ENCODE assay signal across 8 mouse cellular contexts in genomic region chr2:167267531-167268410, GRCm38 (mm10). TPM values are rescaled to one million over a fixed set of nuclear protein-coding genes. Genes with fewer than 3 reads are reported as not detected.
DNase-seq lines count a peak whose midpoint lies in the region; ATAC-seq lines count a peak whose summit lies in the region.

No protein-coding gene starts in this region.

- no peaks in the 10 kb centered on the region for H3K27me3 ChIP-seq in forebrain, embryonic 11.5 days (ENCODE audit: control insufficient read depth, insufficient read depth, low read length)
- no peaks in the 10 kb centered on the region for H3K27me3 ChIP-seq in forebrain, embryonic 12.5 days
- H3K27me3 ChIP-seq in heart, embryonic 12.5 days (replicated peaks), result no peaks in the 10 kb centered on the region
- H3K27me3 ChIP-seq in forebrain, embryonic 16.5 days (replicated peaks; ENCODE audit: control insufficient read depth, insufficient read depth, low read length), result no peaks in the 10 kb centered on the region
- no peaks in the 10 kb centered on the region for H3K27me3 ChIP-seq in liver, embryonic 11.5 days (replicated peaks; ENCODE audit: control insufficient read depth, insufficient read depth, low read length)

- no peak overlapping the region for H3K9ac ChIP-seq in forebrain, embryonic 11.5 days (ENCODE audit: low read length)
- no peak overlapping the region for H3K9ac ChIP-seq in forebrain, embryonic 12.5 days
- no peak overlapping the region for H3K9ac ChIP-seq in heart, embryonic 12.5 days
- H3K9ac ChIP-seq in forebrain, embryonic 16.5 days (replicated peaks; ENCODE audit: low read depth, low read length), result no peak overlapping the region
- no peak overlapping the region for H3K9ac ChIP-seq in liver, embryonic 11.5 days (ENCODE audit: low read depth, low read length)

- peak; percentile 27 for DNase-seq in forebrain, embryonic 11.5 days (ENCODE audit: low spot score)
- DNase-seq in right cerebral cortex, adult 2 months (ENCODE audit: low spot score in 2 of 2), result peak; percentile 31 to 35
- no peak for DNase-seq in right cerebral cortex, postnatal 25 days
- peak; percentile 0 for DNase-seq in ovary, postnatal 10 days (ENCODE audit: low spot score)
- no peak for DNase-seq in liver, embryonic 11.5 days (ENCODE audit: low spot score)

- H3K9me3 ChIP-seq in forebrain, embryonic 11.5 days (ENCODE audit: control insufficient read depth, low read length), result no peaks in the 10 kb centered on the region
- no peaks in the 10 kb centered on the region for H3K9me3 ChIP-seq in forebrain, embryonic 12.5 days
- H3K9me3 ChIP-seq in heart, embryonic 12.5 days (replicated peaks), result no peaks in the 10 kb centered on the region
- H3K9me3 ChIP-seq in forebrain, embryonic 16.5 days (ENCODE audit: control insufficient read depth, low read length), result no peaks in the 10 kb centered on the region
- H3K9me3 ChIP-seq in liver, embryonic 11.5 days (ENCODE audit: control insufficient read depth, low read length), result no peaks in the 10 kb centered on the region

- 84% methylated on average over 14 of the region's 14 CpGs for WGBS in forebrain, embryonic 11.5 days
- WGBS in forebrain, embryonic 12.5 days, result 85% methylated on average over 14 of the region's 14 CpGs
- 49% methylated on average over 14 of the region's 14 CpGs for WGBS in heart, embryonic 12.5 days
- WGBS in forebrain, embryonic 16.5 days, result 83% methylated on average over 14 of the region's 14 CpGs
- WGBS in liver, embryonic 11.5 days, result 77% methylated on average over 14 of the region's 14 CpGs

- no peak overlapping the region for H3K4me2 ChIP-seq in forebrain, embryonic 11.5 days (ENCODE audit: low read depth, low read length, severe bottlenecking)
- no peak overlapping the region for H3K4me2 ChIP-seq in forebrain, embryonic 12.5 days
- no peak overlapping the region for H3K4me2 ChIP-seq in heart, embryonic 12.5 days
- no peak overlapping the region for H3K4me2 ChIP-seq in forebrain, embryonic 16.5 days (ENCODE audit: low read length)
- no peak overlapping the region for H3K4me2 ChIP-seq in liver, embryonic 11.5 days

- H3K27ac ChIP-seq in forebrain, embryonic 11.5 days (ENCODE audit: low read depth, low read length), result no peak overlapping the region
- H3K27ac ChIP-seq in forebrain, embryonic 12.5 days, result no peak overlapping the region
- peak overlapping the region; percentile 52; the same call in 1 of the 2 replicates for H3K27ac ChIP-seq in heart, embryonic 12.5 days (ENCODE audit: poor library complexity, severe bottlenecking)
- H3K27ac ChIP-seq in forebrain, embryonic 16.5 days (ENCODE audit: low read length), result no peak overlapping the region
- H3K27ac ChIP-seq in liver, embryonic 11.5 days (ENCODE audit: low read depth, low read length), result no peak overlapping the region

- ATAC-seq in forebrain, embryonic 11.5 days (replicated peaks; ENCODE audit: low FRiP score), result no peak
- no peak for ATAC-seq in forebrain, embryonic 12.5 days (ENCODE audit: low FRiP score)
- ATAC-seq in heart, embryonic 12.5 days (ENCODE audit: insufficient number of reproducible peaks, low FRiP score), result no peak
- ATAC-seq in forebrain, embryonic 16.5 days, result no peak
- no peak for ATAC-seq in liver, embryonic 11.5 days (replicated peaks; ENCODE audit: low FRiP score)

- no peaks in the 10 kb centered on the region for H3K36me3 ChIP-seq in forebrain, embryonic 11.5 days (ENCODE audit: control insufficient read depth, insufficient read depth, low read length)
- no peaks in the 10 kb centered on the region for H3K36me3 ChIP-seq in forebrain, embryonic 12.5 days (replicated peaks)
- H3K36me3 ChIP-seq in heart, embryonic 12.5 days, result no peaks in the 10 kb centered on the region
- H3K36me3 ChIP-seq in forebrain, embryonic 16.5 days (ENCODE audit: control insufficient read depth, insufficient read depth), result no peaks in the 10 kb centered on the region
- H3K36me3 ChIP-seq in liver, embryonic 11.5 days (ENCODE audit: control insufficient read depth, insufficient read depth, low read length), result no peaks in the 10 kb centered on the region

- no peak overlapping the region for H3K4me3 ChIP-seq in forebrain, embryonic 11.5 days (ENCODE audit: low read depth, low read length)
- H3K4me3 ChIP-seq in forebrain, embryonic 12.5 days (replicated peaks), result no peak overlapping the region
- no peak overlapping the region for H3K4me3 ChIP-seq in heart, embryonic 12.5 days
- H3K4me3 ChIP-seq in forebrain, embryonic 16.5 days (replicated peaks; ENCODE audit: low read length), result no peak overlapping the region
- no peak overlapping the region for H3K4me3 ChIP-seq in liver, embryonic 11.5 days (ENCODE audit: low read depth, low read length)

- no peaks in the 10 kb centered on the region for H3K4me1 ChIP-seq in forebrain, embryonic 11.5 days (replicated peaks; ENCODE audit: control insufficient read depth, insufficient read depth, low read length)
- no peaks in the 10 kb centered on the region for H3K4me1 ChIP-seq in forebrain, embryonic 12.5 days
- H3K4me1 ChIP-seq in heart, embryonic 12.5 days (replicated peaks), result peaks cover 18% of the 10 kb centered on the region
- no peaks in the 10 kb centered on the region for H3K4me1 ChIP-seq in forebrain, embryonic 16.5 days (replicated peaks; ENCODE audit: control insufficient read depth, insufficient read depth, low read length)
- H3K4me1 ChIP-seq in liver, embryonic 11.5 days (replicated peaks; ENCODE audit: control insufficient read depth, insufficient read depth, low read length), result no peaks in the 10 kb centered on the region

RNA-seq across cellular contexts. Expression of gene Ptgis, which starts 27.4 kb away (rescaled TPM):
- 8.1 and 9.2 TPM in 2 replicates for polyA plus RNA-seq in forebrain, embryonic 11.5 days (2014; fragmentation: Nextera tagmentation; extraction: Ambion mirVana)
- polyA plus RNA-seq in forebrain, embryonic 12.5 days (2016; fragmentation: Nextera tagmentation; extraction: Ambion mirVana), result 4.8 and 6.0 TPM in 2 replicates
- 22.5 and 22.9 TPM in 2 replicates for polyA plus RNA-seq in heart, embryonic 12.5 days (2016; fragmentation: Nextera tagmentation; extraction: Ambion mirVana)
- polyA plus RNA-seq in forebrain, embryonic 16.5 days (2015; fragmentation: Nextera tagmentation; extraction: Ambion mirVana), result 3.1 and 3.5 TPM in 2 replicates
- polyA plus RNA-seq in liver, embryonic 11.5 days (2014; fragmentation: Nextera tagmentation; extraction: Ambion mirVana), result 7.4 and 7.7 TPM in 2 replicates

Comparison
In these comparisons a context has a peak if more than half of its experiments do, and no peak if none do; other contexts are left out.
1. DNase-seq: peak in forebrain, embryonic 11.5 days (single experiment), right cerebral cortex, adult 2 months (2 of 2) and ovary, postnatal 10 days (single experiment); none in right cerebral cortex, postnatal 25 days (single experiment) and liver, embryonic 11.5 days (single experiment).